Mouse (Mus musculus): ENCODE results near the gene Rbms3.

Rbms3 gene

DNA sequence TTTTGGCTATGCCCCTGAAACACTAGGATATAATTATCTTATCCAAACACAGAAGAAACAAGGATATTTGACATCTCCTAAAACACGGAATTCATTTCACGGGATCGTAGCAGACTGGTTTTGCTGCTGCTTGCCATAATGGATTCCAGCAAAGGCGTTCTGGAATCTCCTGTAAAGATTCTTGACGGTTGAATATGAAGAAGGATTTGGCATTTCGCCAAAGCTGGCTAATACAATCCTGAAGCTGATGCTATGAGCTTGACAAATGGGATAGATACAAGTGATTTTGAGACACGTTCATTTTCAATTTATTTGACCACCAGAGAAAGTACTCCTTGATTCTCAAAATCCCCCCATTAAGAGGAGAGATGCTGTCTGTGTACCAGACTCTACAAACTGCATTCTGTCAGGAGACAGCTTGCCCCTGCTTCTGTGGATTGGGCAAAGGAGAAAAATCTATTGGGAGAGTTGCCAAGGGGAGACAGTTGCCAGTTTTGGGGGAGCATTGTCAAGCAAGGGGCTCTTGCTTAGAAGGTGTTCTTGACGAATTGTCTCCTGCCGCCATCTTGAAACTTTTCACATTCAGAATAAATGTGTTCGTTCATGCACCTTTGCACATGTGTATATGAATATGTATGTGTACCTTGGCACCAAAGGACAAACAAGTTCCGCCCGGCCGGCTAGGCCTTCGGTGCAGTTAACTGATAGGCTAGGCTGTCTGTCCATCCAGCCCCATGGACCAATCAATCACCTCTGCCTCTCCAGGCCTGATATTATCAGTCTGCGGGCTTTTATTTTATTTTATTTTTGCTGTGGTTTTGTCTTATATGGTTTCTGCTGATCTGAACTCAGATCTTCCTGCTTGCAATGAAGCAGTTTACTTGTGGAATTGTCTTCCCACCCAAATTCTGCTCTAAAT, 442.3 kb downstream of the Rbms3 start:
- no peak for DNase-seq (ENCODE audit: low spot score in 2 of 2)

- DNase-seq (ENCODE audit: low spot score in 2 of 2) = no peak
These were observed 449.1 kb downstream of the Rbms3 start for GRCm38 (mm10) chr9:117180658-117181057.

DNA sequence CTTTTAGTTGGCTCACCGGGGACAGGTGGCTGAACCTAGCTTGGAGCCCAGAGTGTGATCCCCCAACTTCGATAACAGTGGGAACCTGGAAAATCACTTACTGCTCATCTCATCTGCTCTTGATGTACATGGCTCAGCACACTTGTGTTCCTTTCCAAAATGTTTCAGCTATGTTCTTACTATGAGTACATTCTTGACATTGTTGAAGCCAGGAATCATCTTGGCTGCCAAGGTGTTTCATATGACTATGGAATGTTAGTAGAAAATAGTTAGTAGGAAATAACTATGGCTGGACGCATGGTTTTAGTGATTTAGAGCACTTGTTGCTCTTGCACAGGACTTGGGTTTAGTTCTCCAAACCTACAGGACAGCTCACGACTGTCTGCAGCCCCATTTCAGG, 451.3 kb downstream of the Rbms3 start:
- DNase-seq (ENCODE audit: low spot score in 2 of 2) = no peak

GRCm38 (mm10) chr9:117172526-117172925, 457.2 kb downstream of the Rbms3 start:
- DNase-seq (ENCODE audit: low spot score in 2 of 2) = no peak

DNA sequence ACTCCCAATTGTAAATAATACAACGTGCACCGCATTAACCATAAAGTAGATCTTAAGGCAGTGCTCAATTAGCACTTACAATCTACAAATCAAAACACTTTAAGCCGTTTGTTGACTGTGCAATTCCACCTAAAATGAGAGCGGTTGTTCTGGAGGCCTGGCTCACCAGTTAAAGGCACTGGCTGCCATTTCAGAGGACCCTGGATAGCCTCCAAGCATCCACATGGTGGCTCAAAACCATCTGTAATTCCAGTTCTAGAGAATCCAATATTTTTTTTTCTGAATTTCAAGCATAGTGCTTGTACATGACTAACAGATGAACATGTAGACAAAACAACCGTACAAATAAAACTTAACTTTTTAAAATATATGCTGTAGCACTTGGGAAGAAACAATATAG, 460.5 kb downstream of the Rbms3 start:
- DNase-seq (ENCODE audit: low spot score in 2 of 2) = no peak

GRCm38 (mm10) chr9:117163143-117163542, 466.6 kb downstream of the Rbms3 start:
- DNase-seq (ENCODE audit: low spot score in 2 of 2) = no peak

- no peak for DNase-seq (ENCODE audit: low spot score in 2 of 2)
These were observed 468.6 kb downstream of the Rbms3 start for GRCm38 (mm10) chr9:117161150-117161549.

GRCm38 (mm10) chr9:117156330-117156905, 473.3 kb downstream of the Rbms3 start:
- DNase-seq (ENCODE audit: low spot score in 2 of 2) = no peak

- DNase-seq (ENCODE audit: low spot score in 2 of 2) = no peak
These were observed 475.1 kb downstream of the Rbms3 start for GRCm38 (mm10) chr9:117154590-117154989.

GRCm38 (mm10) chr9:117153686-117154274, 475.9 kb downstream of the Rbms3 start:
- no peak for DNase-seq (ENCODE audit: low spot score in 2 of 2)

GRCm38 (mm10) chr9:117151951-117152350, 477.8 kb downstream of the Rbms3 start:
- DNase-seq (ENCODE audit: low spot score in 2 of 2) = no peak

DNA sequence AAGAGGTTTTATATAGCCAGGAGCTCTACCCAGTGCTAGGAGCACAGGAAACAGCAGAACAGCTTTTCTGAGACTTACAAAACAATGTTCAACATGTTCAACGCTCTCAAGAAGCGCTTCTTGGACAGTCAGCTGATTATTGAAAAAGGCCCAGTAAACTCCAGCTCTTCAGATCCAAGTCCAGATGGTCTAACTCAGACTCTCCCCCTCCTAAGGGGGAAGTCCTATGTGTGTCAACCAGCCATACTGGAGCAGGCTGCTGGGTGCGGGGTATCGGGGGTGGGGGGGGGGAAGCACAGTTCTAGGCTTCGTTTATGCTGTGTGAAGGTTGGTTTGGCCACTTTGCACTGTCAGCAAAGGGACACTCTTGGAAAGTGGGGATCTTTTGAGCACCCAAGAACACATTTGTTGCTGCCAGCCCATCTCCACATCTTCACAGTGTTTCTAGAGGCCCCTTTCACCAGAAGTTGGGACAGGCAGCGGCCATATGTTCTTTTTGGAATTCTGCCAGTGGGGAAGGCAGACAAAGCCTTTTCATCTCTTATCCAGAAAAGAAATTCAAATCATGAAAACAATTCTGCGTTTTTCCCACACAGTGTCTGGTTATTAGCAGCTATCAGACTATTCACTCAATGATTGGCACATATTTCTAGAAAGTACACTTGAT, 485.5 kb downstream of the Rbms3 start:
- DNase-seq (ENCODE audit: low spot score in 2 of 2) = no peak

- no peak for DNase-seq (ENCODE audit: low spot score in 2 of 2)
These were observed 489.7 kb downstream of the Rbms3 start for GRCm38 (mm10) chr9:117139971-117140370.

GRCm38 (mm10) chr9:117136410-117136809, 493.3 kb downstream of the Rbms3 start:
- no peak for DNase-seq (ENCODE audit: low spot score in 2 of 2)

DNA sequence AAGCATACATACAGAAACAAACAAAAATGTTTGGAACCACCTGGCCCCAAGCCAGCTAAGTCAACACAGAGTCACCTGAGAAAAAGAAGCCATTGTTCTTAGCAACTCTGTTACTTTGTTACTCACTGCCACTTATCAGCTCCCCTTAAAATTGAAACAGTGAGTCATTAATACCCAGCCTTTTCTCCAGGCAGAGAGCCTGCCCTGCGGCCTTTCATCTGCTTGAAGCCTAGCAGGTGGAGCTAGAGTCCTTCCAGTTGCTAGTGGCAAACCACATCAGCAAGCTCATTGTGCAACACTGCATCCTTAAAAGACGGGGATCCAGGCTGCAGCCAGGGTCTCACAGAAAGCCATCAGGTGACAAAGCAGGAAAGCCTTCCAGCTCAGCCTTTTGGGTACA, 495.7 kb downstream of the Rbms3 start:
- DNase-seq (ENCODE audit: low spot score in 2 of 2) = no peak

DNA sequence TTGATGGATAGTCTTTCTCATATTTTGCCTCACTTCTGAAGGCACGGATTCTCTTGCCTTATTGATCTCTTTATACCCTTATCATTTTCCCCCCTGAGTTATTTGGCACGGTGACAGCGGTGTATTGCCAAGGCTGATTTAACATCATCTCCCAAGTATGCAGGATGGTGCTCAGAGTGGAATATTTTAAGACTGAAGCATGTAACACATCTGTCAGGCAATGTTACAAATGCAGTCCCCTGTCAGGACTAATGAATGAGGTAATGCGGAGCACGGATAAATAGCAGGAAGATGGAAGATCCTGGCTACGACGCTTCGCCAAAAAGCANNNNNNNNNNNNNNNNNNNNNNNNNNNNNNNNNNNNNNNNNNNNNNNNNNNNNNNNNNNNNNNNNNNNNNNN, 502.9 kb downstream of the Rbms3 start:
- DNase-seq (ENCODE audit: low spot score in 2 of 2) = no peak

DNA sequence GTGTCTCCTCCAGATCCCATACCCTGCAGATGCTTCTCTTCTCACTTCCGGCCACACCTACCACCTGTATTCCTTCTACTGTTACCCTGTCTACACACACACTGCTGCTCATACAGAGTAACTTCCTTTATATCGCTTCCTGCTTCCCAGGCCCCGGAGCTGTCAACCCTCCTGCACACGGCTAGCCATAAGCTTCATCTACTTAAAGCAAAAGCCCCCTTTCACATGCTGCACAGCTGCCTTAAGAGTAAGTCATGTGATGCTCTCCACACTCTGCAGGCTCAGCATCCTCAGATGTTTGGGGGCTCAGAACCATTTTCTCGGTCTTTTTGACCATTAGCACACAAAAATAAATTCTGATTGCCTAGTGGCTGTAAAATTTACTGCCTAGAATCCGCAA, 503.9 kb downstream of the Rbms3 start:
- DNase-seq (ENCODE audit: low spot score in 2 of 2) = no peak

GRCm38 (mm10) chr9:117121572-117121971, 508.1 kb downstream of the Rbms3 start:
- DNase-seq (ENCODE audit: low spot score in 2 of 2) = no peak

DNA sequence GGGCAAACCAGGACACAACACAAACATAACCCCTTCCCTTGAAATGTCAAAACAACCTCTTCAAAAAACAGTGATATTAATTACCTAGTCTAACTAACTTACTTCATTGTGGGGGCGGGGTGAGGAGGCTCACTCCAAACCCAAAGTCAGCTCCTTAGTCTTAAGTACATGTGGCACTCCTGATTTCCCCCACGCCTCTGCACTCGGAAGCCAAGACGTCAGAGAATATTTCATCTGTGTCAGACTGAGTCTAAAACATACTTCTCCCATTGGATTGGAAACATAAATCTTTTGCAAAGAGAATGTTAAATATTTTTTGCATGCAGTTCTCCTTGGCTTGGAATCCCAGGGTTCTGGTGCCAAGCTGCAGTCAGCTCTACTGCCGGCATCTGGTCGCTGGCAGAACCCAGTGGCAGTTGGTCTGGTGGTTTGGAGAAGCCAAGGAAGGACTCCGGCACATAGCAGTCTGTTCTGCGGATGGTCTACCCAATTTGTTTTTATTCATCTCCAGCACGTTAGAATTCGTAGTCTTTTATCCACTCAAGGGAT, 512.5 kb downstream of the Rbms3 start:
- DNase-seq (ENCODE audit: low spot score in 2 of 2) = no peak

GRCm38 (mm10) chr9:117115609-117116008, 514.1 kb downstream of the Rbms3 start:
- no peak for DNase-seq (ENCODE audit: low spot score in 2 of 2)

GRCm38 (mm10) chr9:117113592-117113991, 516.1 kb downstream of the Rbms3 start:
- no peak for DNase-seq (ENCODE audit: low spot score in 2 of 2)

DNA sequence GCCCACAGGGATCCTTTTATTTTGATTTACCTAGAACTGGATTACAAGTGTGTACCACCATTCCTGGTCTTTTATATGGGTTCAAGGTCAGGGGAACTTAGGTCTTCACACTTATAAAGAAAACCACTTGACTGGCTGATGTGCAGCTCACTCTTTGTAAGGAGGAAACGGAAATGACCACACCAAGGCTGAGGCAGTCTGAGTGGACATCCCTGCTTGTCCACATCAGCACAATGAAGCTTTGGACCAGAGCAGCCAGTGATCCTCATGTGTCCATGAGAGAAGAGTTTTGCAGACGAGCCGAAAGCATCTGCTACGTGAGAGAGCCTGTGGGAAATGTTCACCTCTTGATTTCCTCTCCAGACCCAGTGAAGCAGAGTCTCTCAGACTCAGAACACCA, 521.8 kb downstream of the Rbms3 start:
- DNase-seq (ENCODE audit: low spot score in 2 of 2) = no peak
